Mouse (Mus musculus): Measurements from ENCODE around the gene Med4. TPM values are rescaled to one million over a fixed set of nuclear protein-coding genes. Genes with fewer than 3 reads are reported as not detected.

Gene Med4
- polyA plus RNA-seq, 1 experiment from 2014 or later = 55.5 TPM

GRCm38 (mm10) chr14:73494122-73494521 is 15.7 kb upstream of the Med4 start:
- H3K9me3 ChIP-seq (replicated peaks; ENCODE audit: control insufficient read depth, low read length) = peaks cover 8% of the 10 kb centered on the region; the same call in 1 of the 2 replicates
- WGBS = 41% methylated on average over 6 of the region's 6 CpGs
- no peaks in the 10 kb centered on the region for H3K36me3 ChIP-seq (ENCODE audit: control insufficient read depth, insufficient read depth)
- H3K9ac ChIP-seq (ENCODE audit: low read length) = no peak overlapping the region
- 0 out of 2 replicates have a peak, but pooled peaks have one; percentile 45 for ATAC-seq (replicated peaks; ENCODE audit: extremely low read depth, insufficient read depth, low FRiP score)
- H3K4me2 ChIP-seq (ENCODE audit: low read depth, low read length) = no peak overlapping the region
- H3K27me3 ChIP-seq (ENCODE audit: control insufficient read depth, insufficient read depth, low read length) = no peaks in the 10 kb centered on the region
- no peak overlapping the region for H3K27ac ChIP-seq (ENCODE audit: low read length)
- no peak overlapping the region for H3K4me3 ChIP-seq (ENCODE audit: low read length)
- peaks cover 3% of the 10 kb centered on the region; the same call in 1 of the 2 replicates for H3K4me1 ChIP-seq (ENCODE audit: control insufficient read depth, insufficient read depth, low read length)

DNA sequence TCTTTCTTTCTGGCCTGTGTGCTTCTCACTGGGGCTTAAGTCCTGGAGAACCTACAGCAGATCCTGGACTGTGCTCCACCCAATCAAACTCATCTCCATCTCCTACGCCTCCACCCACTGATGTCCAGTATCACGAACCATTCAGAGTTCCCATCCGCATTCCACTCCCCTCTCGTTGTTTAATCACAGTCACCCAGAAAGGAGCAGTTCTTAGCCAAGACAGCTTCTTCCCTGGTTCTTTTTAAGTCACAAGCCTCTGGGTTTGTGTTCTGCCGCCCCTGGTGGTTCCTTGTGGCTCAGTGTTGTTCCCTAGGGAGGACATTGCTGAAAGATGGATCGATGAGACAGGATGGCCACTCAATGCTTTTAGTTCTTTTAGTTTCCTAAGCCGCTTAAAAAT is 14.1 kb upstream of the Med4 start:
- H3K4me2 ChIP-seq (ENCODE audit: low read depth, low read length) = no peak overlapping the region
- H3K9ac ChIP-seq (ENCODE audit: low read length) = no peak overlapping the region
- no peaks in the 10 kb centered on the region for H3K27me3 ChIP-seq (ENCODE audit: control insufficient read depth, insufficient read depth, low read length)
- peaks cover 7% of the 10 kb centered on the region; the same call in 1 of the 2 replicates for H3K9me3 ChIP-seq (replicated peaks; ENCODE audit: control insufficient read depth, low read length)
- 56% methylated on average over 7 of the region's 7 CpGs for WGBS
- no peak overlapping the region for H3K4me3 ChIP-seq (ENCODE audit: low read length)
- no peaks in the 10 kb centered on the region for H3K36me3 ChIP-seq (ENCODE audit: control insufficient read depth, insufficient read depth)
- no peak for ATAC-seq (replicated peaks; ENCODE audit: extremely low read depth, insufficient read depth, low FRiP score)
- peaks cover 3% of the 10 kb centered on the region; the same call in 1 of the 2 replicates for H3K4me1 ChIP-seq (ENCODE audit: control insufficient read depth, insufficient read depth, low read length)
- H3K27ac ChIP-seq (ENCODE audit: low read length) = no peak overlapping the region

- no peaks in the 10 kb centered on the region for H3K9me3 ChIP-seq (replicated peaks; ENCODE audit: control insufficient read depth, low read length)
- whole genome bisulfite sequencing = 89% methylated on average over 9 of the region's 9 CpGs
- peaks cover 12% of the 10 kb centered on the region for H3K4me1 ChIP-seq (ENCODE audit: control insufficient read depth, insufficient read depth, low read length)
- ATAC-seq (replicated peaks; ENCODE audit: extremely low read depth, insufficient read depth, low FRiP score) = no peak
- no peak overlapping the region for H3K4me3 ChIP-seq (ENCODE audit: low read length)
- H3K4me2 ChIP-seq (ENCODE audit: low read depth, low read length) = no peak overlapping the region
- H3K27me3 ChIP-seq (ENCODE audit: control insufficient read depth, insufficient read depth, low read length) = no peaks in the 10 kb centered on the region
- no peaks in the 10 kb centered on the region for H3K36me3 ChIP-seq (ENCODE audit: control insufficient read depth, insufficient read depth)
- H3K27ac ChIP-seq (ENCODE audit: low read length) = 0 out of 2 replicates have a peak overlapping the region, but pooled peaks have one; percentile 55
- no peak overlapping the region for H3K9ac ChIP-seq (ENCODE audit: low read length)
These were observed 8.5 kb upstream of the Med4 start for GRCm38 (mm10) chr14:73501283-73501682.

DNA sequence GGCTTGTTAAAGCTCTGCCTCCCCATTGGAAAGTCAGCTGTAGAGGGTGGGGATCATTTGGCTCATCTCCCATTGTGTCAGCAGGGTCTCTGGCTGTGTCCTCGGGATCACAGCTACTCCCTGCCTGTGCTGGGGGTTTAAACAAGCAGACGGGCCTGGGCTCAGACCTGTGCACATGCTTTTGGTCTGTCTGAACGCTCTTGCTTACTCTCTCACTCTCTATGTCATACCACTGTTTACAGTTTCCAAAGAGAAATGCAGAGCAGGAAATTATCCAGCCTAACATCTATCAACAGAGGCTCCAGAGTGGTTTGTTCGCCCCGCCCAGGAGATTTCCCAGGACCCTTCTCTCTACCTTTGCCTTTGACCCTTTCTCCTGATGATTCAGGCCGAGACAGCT is 8.1 kb upstream of the Med4 start:
- ATAC-seq (replicated peaks; ENCODE audit: extremely low read depth, insufficient read depth, low FRiP score) = no peak
- Histone ChIP-seq H3K4me3 (ENCODE audit: low read length) (no peak overlapping the region), H3K27me3 (ENCODE audit: control insufficient read depth, insufficient read depth, low read length) (no peaks in the 10 kb centered on the region), H3K36me3 (ENCODE audit: control insufficient read depth, insufficient read depth) (no peaks in the 10 kb centered on the region), H3K9me3 (replicated peaks; ENCODE audit: control insufficient read depth, low read length) (no peaks in the 10 kb centered on the region), H3K27ac (ENCODE audit: low read length) (peak overlapping the region; percentile 55; the same call in 1 of the 2 replicates), H3K9ac (ENCODE audit: low read length) (no peak overlapping the region), H3K4me1 (ENCODE audit: control insufficient read depth, insufficient read depth, low read length) (peaks cover 12% of the 10 kb centered on the region), H3K4me2 (ENCODE audit: low read depth, low read length) (no peak overlapping the region)
- WGBS = 56% methylated on average over 6 of the region's 6 CpGs

DNA sequence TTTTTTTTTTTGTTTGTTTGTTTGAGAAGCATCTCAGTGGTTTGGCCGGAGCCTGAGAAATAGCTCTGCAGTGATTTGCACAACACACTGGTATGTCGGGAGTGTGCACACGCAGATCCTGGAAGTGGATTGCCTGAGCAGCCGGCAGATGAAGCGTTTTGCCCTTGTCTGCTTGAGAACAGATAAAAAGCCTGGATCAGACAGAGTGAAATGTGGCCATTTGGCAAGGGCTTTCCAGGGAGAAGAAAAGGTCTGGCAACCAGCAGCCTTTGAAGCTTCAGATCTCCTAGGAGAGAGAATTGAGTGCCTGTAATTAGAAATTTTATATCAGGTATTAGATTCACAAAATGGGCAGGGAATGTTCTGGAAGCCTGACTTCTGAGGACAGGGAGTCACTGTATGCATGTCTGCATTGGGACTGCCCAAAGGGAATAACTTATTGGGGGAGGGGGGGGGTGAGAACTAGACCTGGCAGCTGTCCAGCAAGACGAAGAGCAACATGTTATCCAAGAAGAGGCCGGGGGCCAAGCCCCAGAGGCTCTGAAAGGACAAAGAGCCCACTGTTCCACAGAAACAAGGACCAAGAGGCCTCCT is 7.1 kb upstream of the Med4 start:
- Histone ChIP-seq H3K36me3 (ENCODE audit: control insufficient read depth, insufficient read depth) (no peaks in the 10 kb centered on the region), H3K9me3 (replicated peaks; ENCODE audit: control insufficient read depth, low read length) (no peaks in the 10 kb centered on the region), H3K9ac (ENCODE audit: low read length) (no peak overlapping the region), H3K27ac (ENCODE audit: low read length) (peak overlapping the region; percentile 82), H3K4me2 (ENCODE audit: low read depth, low read length) (peak overlapping the region; percentile 3; the same call in 1 of the 2 replicates), H3K27me3 (ENCODE audit: control insufficient read depth, insufficient read depth, low read length) (no peaks in the 10 kb centered on the region), H3K4me3 (ENCODE audit: low read length) (no peak overlapping the region), H3K4me1 (ENCODE audit: control insufficient read depth, insufficient read depth, low read length) (peaks cover 12% of the 10 kb centered on the region)
- peak; percentile 43 for ATAC-seq (replicated peaks; ENCODE audit: extremely low read depth, insufficient read depth, low FRiP score)
- 11% methylated on average over 7 of the region's 7 CpGs for WGBS

- Histone ChIP-seq H3K36me3 (ENCODE audit: control insufficient read depth, insufficient read depth) (no peaks in the 10 kb centered on the region), H3K9ac (ENCODE audit: low read length) (0 out of 2 replicates have a peak overlapping the region, but pooled peaks have one; percentile 27), H3K4me3 (ENCODE audit: low read length) (no peak overlapping the region), H3K9me3 (replicated peaks; ENCODE audit: control insufficient read depth, low read length) (no peaks in the 10 kb centered on the region), H3K4me1 (ENCODE audit: control insufficient read depth, insufficient read depth, low read length) (peaks cover 12% of the 10 kb centered on the region), H3K4me2 (ENCODE audit: low read depth, low read length) (peak overlapping the region; percentile 3; the same call in 1 of the 2 replicates), H3K27me3 (ENCODE audit: control insufficient read depth, insufficient read depth, low read length) (no peaks in the 10 kb centered on the region), H3K27ac (ENCODE audit: low read length) (peak overlapping the region; percentile 82)
- WGBS = 48% methylated on average over 13 of the region's 13 CpGs
- no peak; the same call in 1 of the 2 replicates for ATAC-seq (replicated peaks; ENCODE audit: extremely low read depth, insufficient read depth, low FRiP score)
These were observed 6.4 kb upstream of the Med4 start for GRCm38 (mm10) chr14:73503237-73503933.

- Histone ChIP-seq H3K9ac (ENCODE audit: low read length) (no peak overlapping the region), H3K27me3 (ENCODE audit: control insufficient read depth, insufficient read depth, low read length) (no peaks in the 10 kb centered on the region), H3K9me3 (replicated peaks; ENCODE audit: control insufficient read depth, low read length) (no peaks in the 10 kb centered on the region), H3K4me2 (ENCODE audit: low read depth, low read length) (no peak overlapping the region), H3K4me3 (ENCODE audit: low read length) (no peak overlapping the region), H3K36me3 (ENCODE audit: control insufficient read depth, insufficient read depth) (no peaks in the 10 kb centered on the region), H3K27ac (ENCODE audit: low read length) (no peak overlapping the region), H3K4me1 (ENCODE audit: control insufficient read depth, insufficient read depth, low read length) (peaks cover 21% of the 10 kb centered on the region)
- ATAC-seq (replicated peaks; ENCODE audit: extremely low read depth, insufficient read depth, low FRiP score) = no peak
- WGBS = 57% methylated on average over 8 of the region's 8 CpGs
These were observed 3.5 kb upstream of the Med4 start for GRCm38 (mm10) chr14:73506283-73506682.

DNA sequence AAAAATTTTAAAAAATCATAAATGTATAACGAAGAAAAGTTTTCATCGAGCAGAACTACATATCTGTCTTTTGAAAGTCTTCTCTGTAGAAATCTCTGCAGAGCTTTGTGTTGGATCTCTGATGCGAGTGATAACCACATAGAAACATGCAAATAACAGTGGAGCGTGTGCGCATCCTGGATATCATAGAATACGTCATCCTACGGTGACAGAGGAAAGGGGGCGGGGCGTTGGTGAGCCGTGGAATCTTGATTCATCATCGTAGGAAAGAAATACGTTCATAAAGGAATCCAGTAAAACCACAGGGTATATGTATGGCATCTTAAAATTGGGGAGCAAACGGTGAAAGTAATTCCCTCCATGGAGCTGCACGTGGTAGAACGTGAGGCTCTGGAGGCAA is 2.6 kb upstream of the Med4 start:
- H3K9ac ChIP-seq (ENCODE audit: low read length) = no peak overlapping the region
- no peaks in the 10 kb centered on the region for H3K36me3 ChIP-seq (ENCODE audit: control insufficient read depth, insufficient read depth)
- no peak for ATAC-seq (replicated peaks; ENCODE audit: extremely low read depth, insufficient read depth, low FRiP score)
- H3K4me2 ChIP-seq (ENCODE audit: low read depth, low read length) = peak overlapping the region; percentile 20; the same call in 1 of the 2 replicates
- no peak overlapping the region for H3K4me3 ChIP-seq (ENCODE audit: low read length)
- no peak overlapping the region for H3K27ac ChIP-seq (ENCODE audit: low read length)
- no peaks in the 10 kb centered on the region for H3K27me3 ChIP-seq (ENCODE audit: control insufficient read depth, insufficient read depth, low read length)
- WGBS = 80% methylated on average over 15 of the region's 15 CpGs
- peaks cover 21% of the 10 kb centered on the region for H3K4me1 ChIP-seq (ENCODE audit: control insufficient read depth, insufficient read depth, low read length)
- H3K9me3 ChIP-seq (replicated peaks; ENCODE audit: control insufficient read depth, low read length) = no peaks in the 10 kb centered on the region

- Histone ChIP-seq H3K9me3 (replicated peaks; ENCODE audit: control insufficient read depth, low read length) (no peaks in the 10 kb centered on the region), H3K4me3 (ENCODE audit: low read length) (no peak overlapping the region), H3K9ac (ENCODE audit: low read length) (no peak overlapping the region), H3K27me3 (ENCODE audit: control insufficient read depth, insufficient read depth, low read length) (no peaks in the 10 kb centered on the region), H3K4me1 (ENCODE audit: control insufficient read depth, insufficient read depth, low read length) (peaks cover 15% of the 10 kb centered on the region), H3K27ac (ENCODE audit: low read length) (no peak overlapping the region), H3K36me3 (ENCODE audit: control insufficient read depth, insufficient read depth) (no peaks in the 10 kb centered on the region), H3K4me2 (ENCODE audit: low read depth, low read length) (peak overlapping the region; percentile 20; the same call in 1 of the 2 replicates)
- no peak for ATAC-seq (replicated peaks; ENCODE audit: extremely low read depth, insufficient read depth, low FRiP score)
- 41% methylated on average over 11 of the region's 11 CpGs for WGBS
These were observed 2.0 kb upstream of the Med4 start for GRCm38 (mm10) chr14:73507702-73508376.
